Mouse (Mus musculus): Measurements from ENCODE around the gene Gm13695. TPM values are rescaled to one million over a fixed set of nuclear protein-coding genes. Genes with fewer than 3 reads are reported as not detected.
A peak's percentile ranks its signal among the peaks of the same experiment; 100 is the strongest.
"Not testable (repeated sequence)": the region's sequence is repeated elsewhere in the genome, so short reads cannot be mapped to it uniquely, and the experiment has no call there.

Gm13695 gene
- total RNA-seq (2021) = under 1 TPM; 0.52 to 0.74 TPM
- long read RNA-seq, experiment 1 = 0 reads
- long read RNA-seq, experiment 2 = 0 reads

DNA sequence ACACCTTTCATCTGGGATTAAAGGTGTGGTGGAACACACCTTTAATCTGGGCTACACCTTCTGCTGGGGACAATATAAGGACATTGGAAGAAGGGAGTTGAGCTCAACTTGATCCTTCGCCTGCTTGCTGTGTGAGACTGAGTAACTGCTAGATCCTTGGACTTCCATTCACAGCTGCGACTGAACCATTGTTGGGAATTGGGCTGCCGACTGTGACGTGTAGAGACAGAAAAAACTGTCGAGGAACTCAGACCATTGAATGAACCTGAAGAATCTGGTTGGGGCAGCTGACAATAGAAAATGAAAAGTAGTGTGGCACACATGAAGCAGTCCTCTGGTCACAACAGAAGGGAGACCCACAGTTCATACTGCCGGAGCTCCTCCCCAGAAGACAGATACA, at the start of gene Gm13695:
Gene Gm13695 (plus strand): TSS at position 301 of the 400 bp plus-strand sequence.
- intact Hi-C loops (cut with DNase I); DNase-seq: not testable (repeated sequence)

DNA sequence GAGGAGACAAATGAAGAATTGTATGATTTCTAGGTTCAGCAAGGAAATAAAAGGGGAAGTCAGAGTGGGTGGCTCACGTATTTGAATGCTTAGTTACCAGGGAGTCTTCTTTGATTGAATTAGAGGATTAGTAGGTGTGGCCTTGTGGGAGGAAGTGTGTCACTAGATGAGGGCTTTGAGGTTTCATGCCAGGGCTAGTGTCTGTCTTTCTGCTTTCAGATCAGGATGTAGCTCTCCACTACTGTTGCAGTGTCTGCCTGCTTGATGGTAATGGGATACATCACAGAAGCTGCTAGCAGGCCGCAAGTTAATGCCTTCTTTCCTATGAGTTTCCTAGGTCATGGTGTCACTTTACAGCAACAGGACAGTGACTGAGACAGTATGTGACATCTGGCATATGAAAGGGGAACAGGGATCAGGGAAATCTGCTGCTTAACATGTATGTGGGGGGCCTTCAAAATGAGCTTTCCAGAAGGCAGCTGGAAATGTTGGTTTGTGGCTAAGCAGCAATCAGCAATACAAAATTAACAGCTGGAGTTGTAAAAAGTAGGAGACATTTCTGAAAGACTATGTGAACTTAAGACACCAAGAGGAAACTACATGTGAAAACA, 37.5 kb upstream of the Gm13695 start:
- intact Hi-C loops (cut with DNase I) = no loop called here
- no peak for DNase-seq

DNA sequence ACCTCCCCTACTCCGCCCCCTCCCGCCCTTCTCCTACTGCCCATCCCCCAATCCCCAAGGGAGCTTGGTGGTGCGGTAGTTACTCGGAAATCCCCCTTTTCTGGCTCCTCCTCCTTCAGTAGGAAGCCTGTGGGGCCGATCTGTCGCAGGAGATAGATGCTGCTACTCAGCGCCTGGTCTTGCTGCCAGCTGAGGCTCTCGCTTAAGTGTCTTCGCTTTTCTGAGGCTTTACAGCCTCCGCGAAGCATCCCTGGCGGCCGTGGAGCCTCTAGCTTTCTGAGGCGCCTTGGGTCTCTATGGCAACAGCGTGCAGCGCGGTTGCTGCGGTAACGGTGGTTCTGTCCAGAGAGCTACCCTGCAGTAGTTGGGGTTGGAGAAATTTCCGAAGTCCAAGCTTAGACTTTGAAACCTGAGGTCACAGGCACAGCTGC, 26.2 kb upstream of the Gm13695 start, which contains the start of gene Zswim2:
Gene Zswim2 (minus strand): TSS at position 298 of the 431 bp plus-strand sequence.
- peak in 1 of 2 experiments; percentile 23 for DNase-seq
- intact Hi-C loops (cut with DNase I) = no loop called here

DNA sequence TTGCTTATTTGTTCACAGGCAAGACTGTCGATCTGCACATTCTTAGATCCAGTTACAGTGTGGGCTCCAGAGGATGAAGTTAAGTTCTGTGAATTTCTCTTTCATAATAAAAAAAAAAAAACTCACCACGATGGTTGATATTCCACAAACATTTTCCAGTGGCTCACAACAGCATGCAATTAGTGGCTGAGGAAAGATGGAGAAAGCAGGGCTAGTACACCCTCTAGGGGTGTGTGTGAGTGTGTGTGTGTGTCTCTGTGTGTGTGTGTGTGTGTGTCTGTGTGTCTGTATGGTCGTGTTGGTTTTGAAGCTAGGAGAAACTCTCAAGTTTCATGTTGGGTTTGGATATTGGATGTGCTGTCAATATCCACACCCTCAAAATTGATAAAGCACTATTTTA, 25.7 kb upstream of the Gm13695 start:
- intact Hi-C loops (cut with DNase I) = no loop called here
- DNase-seq = no peak

DNA sequence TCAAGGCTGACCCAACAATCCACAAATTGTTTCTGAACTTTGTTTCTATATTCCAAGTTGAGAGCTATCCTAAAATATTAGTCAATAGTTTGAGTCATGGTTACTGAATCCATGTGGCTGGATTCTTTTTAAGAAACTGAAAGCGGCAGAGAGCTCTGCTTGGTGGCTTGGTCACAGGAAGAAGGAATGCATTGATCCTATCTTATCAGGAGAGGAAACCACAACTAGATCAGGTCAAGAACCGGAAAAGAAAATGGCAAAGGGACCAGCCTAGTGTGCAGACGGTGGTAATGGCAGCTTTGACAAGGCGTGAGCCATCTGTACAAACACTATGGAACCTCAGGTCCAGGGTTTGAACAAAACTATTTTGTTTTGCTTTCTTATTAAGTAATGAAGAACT, 25.3 kb upstream of the Gm13695 start:
- intact Hi-C loops (cut with DNase I) = no loop called here

DNA sequence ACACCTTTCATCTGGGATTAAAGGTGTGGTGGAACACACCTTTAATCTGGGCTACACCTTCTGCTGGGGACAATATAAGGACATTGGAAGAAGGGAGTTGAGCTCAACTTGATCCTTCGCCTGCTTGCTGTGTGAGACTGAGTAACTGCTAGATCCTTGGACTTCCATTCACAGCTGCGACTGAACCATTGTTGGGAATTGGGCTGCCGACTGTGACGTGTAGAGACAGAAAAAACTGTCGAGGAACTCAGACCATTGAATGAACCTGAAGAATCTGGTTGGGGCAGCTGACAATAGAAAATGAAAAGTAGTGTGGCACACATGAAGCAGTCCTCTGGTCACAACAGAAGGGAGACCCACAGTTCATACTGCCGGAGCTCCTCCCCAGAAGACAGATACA, 11.7 kb upstream of the Gm13695 start, which contains the start of gene Gm13698:
Gene Gm13698 (plus strand): TSS at position 301 of the 400 bp plus-strand sequence.
- intact Hi-C loops (cut with DNase I); DNase-seq: not testable (repeated sequence)

More for the DNA sequence above, 25.3 kb upstream of the Gm13695 start:
- DNase-seq = no peak

DNA sequence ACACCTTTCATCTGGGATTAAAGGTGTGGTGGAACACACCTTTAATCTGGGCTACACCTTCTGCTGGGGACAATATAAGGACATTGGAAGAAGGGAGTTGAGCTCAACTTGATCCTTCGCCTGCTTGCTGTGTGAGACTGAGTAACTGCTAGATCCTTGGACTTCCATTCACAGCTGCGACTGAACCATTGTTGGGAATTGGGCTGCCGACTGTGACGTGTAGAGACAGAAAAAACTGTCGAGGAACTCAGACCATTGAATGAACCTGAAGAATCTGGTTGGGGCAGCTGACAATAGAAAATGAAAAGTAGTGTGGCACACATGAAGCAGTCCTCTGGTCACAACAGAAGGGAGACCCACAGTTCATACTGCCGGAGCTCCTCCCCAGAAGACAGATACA, 5.9 kb upstream of the Gm13695 start, which contains the start of gene Gm13693:
Gene Gm13693 (plus strand): TSS at position 301 of the 400 bp plus-strand sequence.
- intact Hi-C loops (cut with DNase I); DNase-seq: not testable (repeated sequence)

DNA sequence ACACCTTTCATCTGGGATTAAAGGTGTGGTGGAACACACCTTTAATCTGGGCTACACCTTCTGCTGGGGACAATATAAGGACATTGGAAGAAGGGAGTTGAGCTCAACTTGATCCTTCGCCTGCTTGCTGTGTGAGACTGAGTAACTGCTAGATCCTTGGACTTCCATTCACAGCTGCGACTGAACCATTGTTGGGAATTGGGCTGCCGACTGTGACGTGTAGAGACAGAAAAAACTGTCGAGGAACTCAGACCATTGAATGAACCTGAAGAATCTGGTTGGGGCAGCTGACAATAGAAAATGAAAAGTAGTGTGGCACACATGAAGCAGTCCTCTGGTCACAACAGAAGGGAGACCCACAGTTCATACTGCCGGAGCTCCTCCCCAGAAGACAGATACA, 5.7 kb downstream of the Gm13695 start, which contains the start of gene Gm13696:
Gene Gm13696 (plus strand): TSS at position 301 of the 400 bp plus-strand sequence.
- DNase-seq; intact Hi-C loops (cut with DNase I): not testable (repeated sequence)

DNA sequence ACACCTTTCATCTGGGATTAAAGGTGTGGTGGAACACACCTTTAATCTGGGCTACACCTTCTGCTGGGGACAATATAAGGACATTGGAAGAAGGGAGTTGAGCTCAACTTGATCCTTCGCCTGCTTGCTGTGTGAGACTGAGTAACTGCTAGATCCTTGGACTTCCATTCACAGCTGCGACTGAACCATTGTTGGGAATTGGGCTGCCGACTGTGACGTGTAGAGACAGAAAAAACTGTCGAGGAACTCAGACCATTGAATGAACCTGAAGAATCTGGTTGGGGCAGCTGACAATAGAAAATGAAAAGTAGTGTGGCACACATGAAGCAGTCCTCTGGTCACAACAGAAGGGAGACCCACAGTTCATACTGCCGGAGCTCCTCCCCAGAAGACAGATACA, 11.5 kb downstream of the Gm13695 start, which contains the start of gene Gm13694:
Gene Gm13694 (plus strand): TSS at position 301 of the 400 bp plus-strand sequence.
- DNase-seq; intact Hi-C loops (cut with DNase I): not testable (repeated sequence)

DNA sequence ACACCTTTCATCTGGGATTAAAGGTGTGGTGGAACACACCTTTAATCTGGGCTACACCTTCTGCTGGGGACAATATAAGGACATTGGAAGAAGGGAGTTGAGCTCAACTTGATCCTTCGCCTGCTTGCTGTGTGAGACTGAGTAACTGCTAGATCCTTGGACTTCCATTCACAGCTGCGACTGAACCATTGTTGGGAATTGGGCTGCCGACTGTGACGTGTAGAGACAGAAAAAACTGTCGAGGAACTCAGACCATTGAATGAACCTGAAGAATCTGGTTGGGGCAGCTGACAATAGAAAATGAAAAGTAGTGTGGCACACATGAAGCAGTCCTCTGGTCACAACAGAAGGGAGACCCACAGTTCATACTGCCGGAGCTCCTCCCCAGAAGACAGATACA, 17.3 kb downstream of the Gm13695 start, which contains the start of gene Gm13697:
Gene Gm13697 (plus strand): TSS at position 301 of the 400 bp plus-strand sequence.
- DNase-seq; intact Hi-C loops (cut with DNase I): not testable (repeated sequence)

DNA sequence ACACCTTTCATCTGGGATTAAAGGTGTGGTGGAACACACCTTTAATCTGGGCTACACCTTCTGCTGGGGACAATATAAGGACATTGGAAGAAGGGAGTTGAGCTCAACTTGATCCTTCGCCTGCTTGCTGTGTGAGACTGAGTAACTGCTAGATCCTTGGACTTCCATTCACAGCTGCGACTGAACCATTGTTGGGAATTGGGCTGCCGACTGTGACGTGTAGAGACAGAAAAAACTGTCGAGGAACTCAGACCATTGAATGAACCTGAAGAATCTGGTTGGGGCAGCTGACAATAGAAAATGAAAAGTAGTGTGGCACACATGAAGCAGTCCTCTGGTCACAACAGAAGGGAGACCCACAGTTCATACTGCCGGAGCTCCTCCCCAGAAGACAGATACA, 23.1 kb downstream of the Gm13695 start, which contains the start of gene Gm13691:
Gene Gm13691 (plus strand): TSS at position 301 of the 400 bp plus-strand sequence.
- intact Hi-C loops (cut with DNase I); DNase-seq: not testable (repeated sequence)

DNA sequence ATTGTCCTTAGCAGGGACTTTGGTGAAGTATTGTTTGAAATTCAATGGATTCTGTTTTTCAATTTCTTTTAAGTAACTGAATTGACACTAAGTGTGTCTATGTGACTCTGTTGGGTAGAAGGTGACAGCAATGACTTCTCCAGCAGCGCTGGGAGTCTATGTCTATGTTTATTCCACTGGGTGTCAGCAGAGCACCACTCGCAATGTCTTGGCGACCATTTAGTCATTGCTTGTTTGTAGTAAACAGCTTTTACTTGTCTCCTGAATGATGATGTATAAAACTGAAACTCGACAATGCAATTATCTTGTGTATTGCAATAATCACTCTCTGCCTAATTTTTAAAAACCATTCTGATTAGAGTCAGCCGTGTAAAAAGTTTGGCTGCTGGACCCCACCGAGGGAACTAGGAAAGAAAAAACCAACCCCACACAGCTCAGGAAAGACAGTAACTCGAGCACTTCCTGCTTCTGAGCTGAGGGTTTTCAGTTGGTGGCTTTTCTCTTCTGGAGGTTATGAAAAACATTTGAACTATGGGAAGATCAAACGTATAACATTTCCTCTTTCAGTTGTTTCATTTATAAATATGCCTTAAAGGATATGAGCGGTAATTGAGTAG, 26.6 kb downstream of the Gm13695 start:
- intact Hi-C loops (cut with DNase I); DNase-seq: not testable (repeated sequence)

DNA sequence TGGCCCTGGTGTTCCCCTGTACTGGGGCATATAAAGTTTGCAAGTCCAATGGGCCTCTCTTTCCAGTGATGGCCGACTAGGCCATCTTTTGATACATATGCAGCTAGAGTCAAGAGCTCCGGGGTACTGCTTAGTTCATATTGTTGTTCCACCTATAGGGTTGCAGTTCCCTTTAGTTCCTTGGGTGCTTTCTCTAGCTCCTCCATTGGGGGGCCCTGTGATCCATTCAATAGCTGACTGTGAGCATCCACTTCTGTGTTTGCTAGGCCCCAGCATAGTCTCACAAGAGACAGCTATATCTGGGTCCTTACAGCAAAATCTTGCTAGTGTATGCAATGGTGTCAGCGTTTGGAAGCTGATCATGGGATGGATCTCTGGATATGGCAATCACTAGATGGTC, 27.4 kb downstream of the Gm13695 start:
- DNase-seq; intact Hi-C loops (cut with DNase I): not testable (repeated sequence)

DNA sequence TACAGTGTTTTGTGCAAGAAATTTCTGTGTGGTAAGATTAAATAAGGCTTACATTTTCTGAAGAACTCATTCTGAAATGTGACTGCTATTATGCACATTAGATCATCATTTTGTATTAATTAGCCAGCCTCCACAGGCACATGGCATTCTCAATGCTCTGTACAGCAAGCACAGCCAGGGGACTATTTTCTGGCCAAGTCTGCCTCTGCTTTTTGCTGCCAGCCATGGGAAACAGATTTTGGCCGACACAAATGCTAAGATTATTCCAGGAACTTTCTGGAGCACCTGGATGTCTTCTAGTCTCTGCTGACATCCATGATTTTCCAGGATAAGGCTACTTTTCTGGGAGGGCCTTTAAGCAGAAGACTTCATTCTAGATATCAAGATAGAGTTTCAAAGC, 41.8 kb downstream of the Gm13695 start:
- no peak for DNase-seq
- intact Hi-C loops (cut with DNase I) = no loop called here

DNA sequence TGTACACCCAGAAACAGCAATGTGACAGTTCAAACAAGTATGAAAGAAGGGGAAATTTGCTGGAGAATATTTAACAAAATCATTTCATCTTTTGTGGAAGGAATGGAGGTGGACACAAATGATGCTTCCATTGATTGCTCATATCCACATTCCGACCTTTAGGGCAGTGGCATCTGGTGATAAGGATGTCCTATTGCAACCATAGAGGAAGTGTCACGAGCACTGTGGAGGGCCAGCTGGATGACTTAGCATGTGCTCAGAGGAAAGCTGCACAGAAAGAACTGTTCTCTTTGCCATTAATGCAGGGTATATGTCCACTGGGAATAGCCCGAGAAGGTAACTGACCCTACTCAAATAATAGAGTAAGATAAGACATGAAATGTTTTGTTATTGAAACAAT, 42.7 kb downstream of the Gm13695 start:
- no peak for DNase-seq
- intact Hi-C loops (cut with DNase I) = no loop called here

DNA sequence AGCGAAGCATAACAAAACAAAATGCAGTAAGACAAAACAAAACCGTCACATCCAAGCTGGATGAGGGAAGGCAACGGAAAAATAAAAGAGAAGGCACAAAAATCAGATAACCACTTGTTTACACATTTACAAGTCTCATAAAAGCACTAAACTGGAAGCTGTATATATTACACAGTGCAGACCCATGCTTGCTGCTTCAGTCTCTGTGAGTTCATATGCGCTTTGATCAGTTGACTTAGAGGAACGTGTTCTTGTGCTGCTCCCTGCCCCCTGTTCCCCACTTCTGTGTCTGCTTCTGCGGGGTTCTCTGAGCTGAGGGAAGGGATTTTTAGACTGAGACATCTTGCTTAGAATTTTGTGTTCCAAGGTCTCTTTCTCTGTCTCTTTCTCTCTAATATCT, 47.5 kb downstream of the Gm13695 start:
- intact Hi-C loops (cut with DNase I) = no loop called here
- no peak for DNase-seq

DNA sequence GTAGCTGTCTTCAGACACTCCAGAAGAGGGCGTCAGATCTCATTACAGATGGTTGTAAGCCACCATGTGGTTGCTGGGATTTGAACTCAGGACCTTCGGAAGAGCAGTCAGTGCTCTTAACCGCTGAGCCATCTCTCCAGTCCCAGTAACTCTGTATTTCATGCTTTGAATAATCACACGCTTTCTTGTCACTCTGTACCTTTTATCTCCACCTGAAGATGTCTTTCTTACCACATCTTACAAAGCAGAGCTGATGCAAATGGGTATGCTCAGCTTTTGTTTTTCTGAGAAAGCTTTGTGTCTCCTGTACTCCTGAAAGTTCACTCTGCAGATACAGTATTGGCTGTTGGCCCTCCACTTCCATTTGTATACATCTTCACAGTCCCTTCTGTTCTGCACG, 49.2 kb downstream of the Gm13695 start:
- intact Hi-C loops (cut with DNase I); DNase-seq: not testable (repeated sequence)

DNA sequence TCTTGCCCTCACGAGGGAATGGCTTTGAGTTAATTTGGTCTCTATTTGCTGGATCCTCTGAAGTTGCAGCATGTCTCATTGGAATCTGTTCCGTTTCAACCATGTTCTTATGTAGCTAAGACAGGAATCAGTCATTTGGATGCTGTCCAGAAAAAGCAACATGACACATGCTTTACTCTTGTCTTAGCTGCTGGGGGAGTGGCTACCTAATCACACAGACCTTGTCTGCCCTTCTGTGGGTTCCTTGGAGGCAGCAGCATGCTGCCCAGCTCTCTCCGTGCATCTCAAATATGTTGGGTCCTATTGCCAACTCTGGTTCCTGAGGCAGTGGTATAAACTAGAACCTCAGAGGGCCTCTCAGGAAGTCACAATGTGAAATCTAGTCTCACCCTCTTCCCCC, 51.2 kb downstream of the Gm13695 start:
- intact Hi-C loops (cut with DNase I) = no loop called here

More for the DNA sequence above, 51.2 kb downstream of the Gm13695 start:
- DNase-seq = no peak
